Comparison of ENCODE assay signal across 9 mouse cellular contexts in the genomic region with DNA sequence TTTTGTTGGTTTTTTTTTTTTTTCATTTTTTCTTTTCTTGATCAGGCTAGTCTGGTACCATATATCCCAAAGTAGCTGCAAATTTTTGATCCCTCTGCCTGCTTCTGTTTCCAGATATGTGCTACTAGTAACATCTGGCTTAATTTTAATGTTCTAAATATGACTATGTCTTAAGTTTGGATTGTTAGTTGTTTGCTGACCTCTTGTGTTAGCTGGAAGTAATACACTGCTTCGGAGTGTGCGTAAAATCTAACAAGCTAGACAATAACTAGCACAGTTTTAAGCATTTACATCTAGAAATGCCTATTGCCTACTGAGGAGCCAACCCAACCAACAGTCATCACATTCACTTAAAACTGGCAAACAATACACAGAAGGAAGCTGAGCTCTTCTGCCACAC. TPM values are rescaled to one million over a fixed set of nuclear protein-coding genes. Genes with fewer than 3 reads are reported as not detected.
A peak's percentile ranks its signal among the peaks of the same experiment; 100 is the strongest.
DNase-seq lines count a peak whose midpoint lies in the region; ATAC-seq and TF ChIP-seq lines count a peak whose summit lies in the region.
"Had no signal": no experiment of that assay in that cellular context is flagged by ENCODE, and none has a peak within 500 bp of the region (broad histone marks: within the 10 kb centered on the region; RNA-seq: fewer than 3 reads in every experiment).

No protein-coding gene starts in this region.

- intact Hi-C loops in heart, postnatal 10 days (cut with DNase I) = loop anchor here (1.0 to 10.0 kb wide), 2 partner anchors 74 to 620 kb away; a partner anchor contains a TSS

- H3K9me3 ChIP-seq in midbrain, embryonic 11.5 days (ENCODE audit: control insufficient read depth, low read length) = no peaks in the 10 kb centered on the region
- H3K9me3 ChIP-seq: heart, embryonic 15.5 days had no signal

- H3K9ac ChIP-seq in midbrain, embryonic 11.5 days (ENCODE audit: low read length) = no peak overlapping the region
- H3K9ac ChIP-seq: heart, embryonic 15.5 days had no signal

- no peaks in the 10 kb centered on the region for H3K36me3 ChIP-seq in midbrain, embryonic 11.5 days (ENCODE audit: control insufficient read depth, insufficient read depth, low read length)

- H3K27ac ChIP-seq in layer of hippocampus, adult 2 months = no peak overlapping the region
- H3K27ac ChIP-seq in midbrain, embryonic 11.5 days (ENCODE audit: low read depth, low read length) = no peak overlapping the region
- H3K27ac ChIP-seq: heart, embryonic 15.5 days had no signal

- H3K4me1 ChIP-seq in midbrain, embryonic 11.5 days (ENCODE audit: control insufficient read depth, insufficient read depth, low read length) = no peaks in the 10 kb centered on the region

- peak; percentile 23 for DNase-seq in embryo, embryonic 10.5 days (ENCODE audit: low spot score)
- no peak for DNase-seq in embryo, embryonic 9.5 days (ENCODE audit: extremely low spot score)
- no peak for DNase-seq in layer of hippocampus, adult 2 months (ENCODE audit: low spot score in 2 of 2)
- DNase-seq in layer of hippocampus, postnatal 10 days (ENCODE audit: low spot score in 2 of 2) = no peak
- DNase-seq in heart, postnatal 10 days = peak; percentile 50 to 66
- DNase-seq in spleen, adult 18-20 months = no peak
- no peak for DNase-seq in midbrain, embryonic 11.5 days (ENCODE audit: low spot score, missing footprints)

- H3K4me2 ChIP-seq in midbrain, embryonic 11.5 days = no peak overlapping the region
- H3K4me2 ChIP-seq: heart, embryonic 15.5 days had no signal

- H3K4me3 ChIP-seq in layer of hippocampus, adult 2 months = no peak overlapping the region
- no peak overlapping the region for H3K4me3 ChIP-seq in midbrain, embryonic 11.5 days (ENCODE audit: low read depth, low read length)
- H3K4me3 ChIP-seq: heart, embryonic 15.5 days had no signal

- no peaks in the 10 kb centered on the region for H3K27me3 ChIP-seq in midbrain, embryonic 11.5 days (ENCODE audit: control insufficient read depth, insufficient read depth, low read length)
- H3K27me3 ChIP-seq: heart, embryonic 15.5 days had no signal

- 83% methylated on average over 2 of the region's 2 CpGs for WGBS in midbrain, embryonic 11.5 days

- TF ChIP-seq CTCF in layer of hippocampus, adult 2 months (conservative IDR thresholded peaks at IDR 0.05) = peak; percentile 81

- peak; percentile 77 for ATAC-seq in CD4-positive, CD25-positive, alpha-beta regulatory T cell, adult 4 months
- ATAC-seq in midbrain, embryonic 11.5 days (ENCODE audit: low FRiP score) = no peak

RNA-seq across cellular contexts. Expression of a gene that starts 13.4 kb away (rescaled TPM):
- total RNA-seq in layer of hippocampus, adult 2 months (2021) = 100 to 1,000 TPM; 389 to 396 TPM
- total RNA-seq in layer of hippocampus, postnatal 10 days (2021) = 100 to 1,000 TPM; 477 to 590 TPM
- 1,000 to 10,000 TPM in 1 of 2 experiments, 100 to 1,000 TPM in 1; 891 to 1,133 TPM for polyA plus RNA-seq in CD4-positive, CD25-positive, alpha-beta regulatory T cell, adult 4 months (2017; shearing (Covaris generic))
- 100 to 1,000 TPM; 793 to 803 TPM for total RNA-seq in heart, postnatal 10 days (2021)
- 403 and 466 TPM in 2 replicates for polyA plus RNA-seq in midbrain, embryonic 11.5 days (2014; fragmentation: Nextera tagmentation; extraction: Ambion mirVana)

RNA-seq across cellular contexts. Expression of a gene that starts 13.6 kb away (rescaled TPM):
- total RNA-seq in layer of hippocampus, adult 2 months (2021) = 10 to 100 TPM; 78.9 to 83.9 TPM
- total RNA-seq in layer of hippocampus, postnatal 10 days (2021) = 10 to 100 TPM; 74.7 to 83.0 TPM
- 10 to 100 TPM; 31.7 to 35.4 TPM for polyA plus RNA-seq in CD4-positive, CD25-positive, alpha-beta regulatory T cell, adult 4 months (2017; shearing (Covaris generic))
- 10 to 100 TPM; 28.2 to 29.6 TPM for total RNA-seq in heart, postnatal 10 days (2021)
- 11.1 and 12.9 TPM in 2 replicates for polyA plus RNA-seq in midbrain, embryonic 11.5 days (2014; fragmentation: Nextera tagmentation; extraction: Ambion mirVana)

RNA-seq across cellular contexts. Expression of a gene that starts 45.7 kb away (rescaled TPM):
- 10 to 100 TPM; 61.4 to 66.8 TPM for total RNA-seq in layer of hippocampus, adult 2 months (2021)
- total RNA-seq in layer of hippocampus, postnatal 10 days (2021) = 10 to 100 TPM; 37.8 to 46.8 TPM
- polyA plus RNA-seq in CD4-positive, CD25-positive, alpha-beta regulatory T cell, adult 4 months (2017; shearing (Covaris generic)) = 10 to 100 TPM; 10.2 to 12.8 TPM
- total RNA-seq in heart, postnatal 10 days (2021) = 10 to 100 TPM; 47.2 to 48.0 TPM
- 4.9 and 5.2 TPM in 2 replicates for polyA plus RNA-seq in midbrain, embryonic 11.5 days (2014; fragmentation: Nextera tagmentation; extraction: Ambion mirVana)

RNA-seq across cellular contexts. Expression of a gene that starts 47.1 kb away (rescaled TPM):
- 100 to 1,000 TPM; 114 to 115 TPM for total RNA-seq in layer of hippocampus, adult 2 months (2021)
- 100 to 1,000 TPM; 107 to 113 TPM for total RNA-seq in layer of hippocampus, postnatal 10 days (2021)
- 10 to 100 TPM; 36.7 to 70.3 TPM for polyA plus RNA-seq in CD4-positive, CD25-positive, alpha-beta regulatory T cell, adult 4 months (2017; shearing (Covaris generic))
- 10 to 100 TPM; 36.6 to 42.3 TPM for total RNA-seq in heart, postnatal 10 days (2021)
- polyA plus RNA-seq in midbrain, embryonic 11.5 days (2014; fragmentation: Nextera tagmentation; extraction: Ambion mirVana) = 74.6 and 76.2 TPM in 2 replicates

Comparison
In these comparisons a context has a peak if more than half of its experiments do, and no peak if none do; other contexts are left out.
1. DNase-seq: peak in embryo, embryonic 10.5 days (single experiment) and heart, postnatal 10 days (2 of 2); none in embryo, embryonic 9.5 days (single experiment), layer of hippocampus, adult 2 months (0 of 2), layer of hippocampus, postnatal 10 days (0 of 2), spleen, adult 18-20 months (0 of 2) and midbrain, embryonic 11.5 days (single experiment).